Mouse (Mus musculus) adrenal gland, postnatal 4 days (tissue): ENCODE results near the gene Dnajc4. TPM values are rescaled to one million over a fixed set of nuclear protein-coding genes. Genes with fewer than 3 reads are reported as not detected.

ENCODE experiments used
- DNase-seq, 2 experiments: peaks; one replicate each; pipeline ENCODE4 v3.0.0; 2021 to 2022; ENCODE audit warnings: low spot score in 2 of 2, mixed read lengths in 2 of 2
- total RNA-seq, 2 experiments: library from RNA; stranded (reverse); gene quantifications; 2 replicates each; pipeline ENCODE4 v1.2.3; 2021

Dnajc4 gene
- total RNA-seq, 2 experiments from 2014 or later, result 35.3 to 37.6 TPM

GRCm38 (mm10) chr19:6950613-6951153 lies 41.7 kb downstream of the Dnajc4 start:
- DNase-seq, result no peak

- no peak for DNase-seq
These were observed 42.4 kb downstream of the Dnajc4 start for GRCm38 (mm10) chr19:6949951-6950350.

- no peak for DNase-seq
These were observed 42.8 kb downstream of the Dnajc4 start for GRCm38 (mm10) chr19:6949532-6949931.

- no peak for DNase-seq
These were observed 44.2 kb downstream of the Dnajc4 start for GRCm38 (mm10) chr19:6948186-6948585.

GRCm38 (mm10) chr19:6947742-6948141 lies 44.6 kb downstream of the Dnajc4 start:
- DNase-seq, result no peak

- DNase-seq, result no peak
These were observed 48.7 kb downstream of the Dnajc4 start for GRCm38 (mm10) chr19:6943709-6944108.

- no peak for DNase-seq
These were observed 49.6 kb downstream of the Dnajc4 start for GRCm38 (mm10) chr19:6942764-6943163.

GRCm38 (mm10) chr19:6942249-6942691 lies 50.1 kb downstream of the Dnajc4 start, which contains the start of gene Gpr137:
TSS of gene Gpr137 (minus strand) at chr19:6942480.
- DNase-seq, result peak; percentile 80 to 94

GRCm38 (mm10) chr19:6941372-6942248 lies 50.8 kb downstream of the Dnajc4 start, which contains the start of gene Bad:
TSS of gene Bad (plus strand) at chr19:6941861.
- DNase-seq, result peak; percentile 89 to 96

GRCm38 (mm10) chr19:6940396-6941351 lies 51.7 kb downstream of the Dnajc4 start:
- DNase-seq, result no peak

- no peak for DNase-seq
These were observed 53.0 kb downstream of the Dnajc4 start for GRCm38 (mm10) chr19:6939106-6940002.

Other genes starting within 250 kb of the Dnajc4 start
- gene Rps6ka4, start 151.9 kb downstream of the Dnajc4 start, total RNA-seq, result 10 to 100 TPM; 26.9 to 33.4 TPM
- gene Ccdc88b, start 134.4 kb downstream of the Dnajc4 start, total RNA-seq, result 1 to 10 TPM; 1.5 to 2.0 TPM
- 100 to 1,000 TPM in 1 of 2 experiments, 10 to 100 TPM in 1; 98.3 to 101 TPM for gene Trmt112, start 82.9 kb downstream of the Dnajc4 start, total RNA-seq
- gene Prdx5, start 82.5 kb downstream of the Dnajc4 start, total RNA-seq, result 100 to 1,000 TPM; 199 to 210 TPM
- gene Esrra, start 70.8 kb downstream of the Dnajc4 start, total RNA-seq, result 10 to 100 TPM; 47.0 to 47.9 TPM
- gene Catsperz, start 67.2 kb downstream of the Dnajc4 start, total RNA-seq, result 1 to 10 TPM; 1.2 to 1.4 TPM
- under 1 TPM; 0.14 to 0.34 TPM for gene Kcnk4, start 58.1 kb downstream of the Dnajc4 start, total RNA-seq
- 10 to 100 TPM; 51.5 to 54.8 TPM for gene Bad, start 50.7 kb downstream of the Dnajc4 start, total RNA-seq
- 10 to 100 TPM; 41.2 to 43.8 TPM for gene Gpr137, start 50.1 kb downstream of the Dnajc4 start, total RNA-seq
- 100 to 1,000 TPM; 292 to 312 TPM for gene Ppp1r14b, start 17.6 kb downstream of the Dnajc4 start, total RNA-seq
- 10 to 100 TPM; 63.7 to 66.2 TPM for gene Plcb3, start 16.1 kb downstream of the Dnajc4 start, total RNA-seq
- gene Fkbp2, start 12.1 kb downstream of the Dnajc4 start, total RNA-seq, result 10 to 100 TPM; 61.6 to 66.4 TPM
- 10 to 100 TPM; 88.6 to 89.2 TPM for gene Vegfb, start 4.9 kb downstream of the Dnajc4 start, total RNA-seq
- gene Nudt22, start 3.5 kb upstream of the Dnajc4 start, total RNA-seq, result 10 to 100 TPM; 47.8 TPM
- gene Trpt1, start 3.6 kb upstream of the Dnajc4 start, total RNA-seq, result 10 to 100 TPM; 15.3 to 16.6 TPM
- gene Fermt3, start 26.9 kb upstream of the Dnajc4 start, total RNA-seq, result 10 to 100 TPM in 1 of 2 experiments, 1 to 10 TPM in 1; 8.7 to 11.3 TPM
- 100 to 1,000 TPM; 115 to 117 TPM for gene Stip1, start 47.4 kb upstream of the Dnajc4 start, total RNA-seq
- gene Macrod1, start 64.2 kb upstream of the Dnajc4 start, total RNA-seq, result 10 to 100 TPM; 32.4 to 35.0 TPM
- gene Flrt1, start 113.2 kb upstream of the Dnajc4 start, total RNA-seq, result 1 to 10 TPM; 3.8 to 5.9 TPM
- 100 to 1,000 TPM; 133 to 135 TPM for gene Otub1, start 213.7 kb upstream of the Dnajc4 start, total RNA-seq
- gene Cox8a, start 225.0 kb upstream of the Dnajc4 start, total RNA-seq, result 100 to 1,000 TPM; 687 to 720 TPM
- 10 to 100 TPM; 47.1 to 48.3 TPM for gene Naa40, start 248.6 kb upstream of the Dnajc4 start, total RNA-seq